Mouse (Mus musculus) cerebellum, postnatal 4 days (tissue): ENCODE data around the gene S1pr1.

Experiments
- DNase-seq, 2 experiments: peaks; one replicate each; pipeline ENCODE4 v3.0.0; 2022; ENCODE audit warnings: low spot score in 2 of 2, mixed read lengths in 1 of 2

The S1pr1 gene

DNA sequence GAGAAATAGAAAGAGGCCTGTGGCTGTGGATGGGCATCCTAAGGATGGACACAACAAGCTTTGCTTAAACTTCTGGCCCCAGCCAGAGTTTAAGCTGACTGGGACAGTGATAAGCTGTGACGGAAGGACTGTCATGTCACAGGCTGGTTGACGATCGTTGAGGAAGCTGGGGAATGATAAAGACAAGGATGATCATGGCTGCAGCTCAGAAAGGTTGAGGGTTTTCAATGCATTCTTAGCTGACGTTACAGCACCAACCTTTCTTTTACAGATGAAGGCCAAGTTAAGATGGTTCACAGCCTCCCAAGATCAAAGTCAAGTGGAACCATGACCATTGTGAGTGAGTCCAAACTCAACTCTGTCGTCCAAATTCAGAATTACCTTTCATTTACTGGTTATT is 40.2 kb downstream of the S1pr1 start:
- no peak for DNase-seq

DNA sequence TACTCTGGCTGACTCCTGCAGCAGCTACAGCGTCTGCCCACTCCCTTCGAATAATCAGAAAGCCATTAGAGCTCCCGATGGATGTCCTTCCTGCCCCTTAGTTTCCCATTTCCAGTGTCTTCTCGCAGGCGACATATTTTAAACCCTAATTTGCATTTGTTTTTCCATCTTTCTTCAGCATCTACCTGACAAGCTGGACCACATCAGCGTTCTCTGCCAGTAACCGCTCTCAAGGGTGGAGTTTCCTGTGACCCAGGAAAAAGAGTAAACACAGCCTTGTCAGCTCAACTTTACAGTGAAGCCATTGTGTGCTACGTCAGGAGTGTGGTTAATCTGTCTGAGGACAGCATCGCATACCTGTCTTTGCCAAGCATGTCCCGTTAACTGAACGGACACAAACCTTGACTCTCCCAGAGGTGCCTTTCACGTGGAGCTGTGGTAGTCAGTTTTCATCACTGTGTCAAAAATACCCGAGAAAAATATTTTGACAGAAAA is 41.2 kb downstream of the S1pr1 start:
- no peak for DNase-seq

DNA sequence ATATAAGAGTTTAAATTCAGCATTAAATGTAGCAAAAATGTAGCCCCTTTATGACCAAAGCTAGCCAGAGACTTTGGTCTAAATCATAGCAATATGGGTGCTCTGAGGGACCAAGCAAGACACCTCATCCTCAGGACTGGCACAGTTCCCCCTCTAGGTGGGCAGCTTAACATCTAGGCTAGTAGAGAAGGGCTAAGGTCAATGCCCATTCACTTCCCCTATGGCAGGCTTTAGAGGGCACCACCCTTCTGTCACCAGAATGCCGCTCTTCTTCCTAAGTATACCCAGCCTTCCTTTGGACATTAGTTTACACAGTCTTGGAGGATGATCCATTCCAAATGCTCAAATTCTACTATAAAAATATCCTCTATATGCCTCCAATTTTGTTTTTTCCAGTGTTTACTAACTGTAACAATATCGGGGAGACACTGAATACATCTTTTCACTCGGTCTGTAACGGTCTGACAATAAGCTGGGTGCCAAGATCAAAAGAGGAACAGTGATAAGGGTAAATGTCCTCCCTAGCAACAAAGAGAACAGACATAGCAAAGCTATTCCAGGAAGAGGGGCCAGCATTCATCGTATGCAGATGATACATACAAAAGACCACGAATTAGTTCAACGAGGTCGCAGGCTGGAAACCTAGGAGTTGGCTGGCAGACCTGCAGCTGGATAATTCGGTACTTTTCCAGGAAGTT is 41.8 kb downstream of the S1pr1 start:
- DNase-seq, result no peak

DNA sequence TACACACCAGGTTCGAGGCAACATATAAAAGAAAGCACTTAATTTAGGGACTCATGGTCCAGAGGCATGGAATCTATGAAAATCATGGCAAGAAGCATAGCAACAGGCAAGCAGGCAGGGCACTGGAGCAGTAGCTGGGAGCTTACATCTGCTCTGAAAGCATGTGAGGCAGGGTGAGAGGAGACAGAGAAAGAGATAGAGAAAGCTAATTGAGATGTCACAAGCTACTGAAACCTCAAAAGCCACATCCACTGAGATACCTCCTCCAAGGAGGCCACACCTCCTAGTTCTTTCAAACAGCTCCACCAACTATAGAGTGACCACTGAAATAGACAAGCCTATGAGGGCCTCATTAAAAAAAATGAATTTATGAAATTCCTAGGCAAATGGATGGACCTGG is 45.6 kb downstream of the S1pr1 start:
- DNase-seq, result no peak

DNA sequence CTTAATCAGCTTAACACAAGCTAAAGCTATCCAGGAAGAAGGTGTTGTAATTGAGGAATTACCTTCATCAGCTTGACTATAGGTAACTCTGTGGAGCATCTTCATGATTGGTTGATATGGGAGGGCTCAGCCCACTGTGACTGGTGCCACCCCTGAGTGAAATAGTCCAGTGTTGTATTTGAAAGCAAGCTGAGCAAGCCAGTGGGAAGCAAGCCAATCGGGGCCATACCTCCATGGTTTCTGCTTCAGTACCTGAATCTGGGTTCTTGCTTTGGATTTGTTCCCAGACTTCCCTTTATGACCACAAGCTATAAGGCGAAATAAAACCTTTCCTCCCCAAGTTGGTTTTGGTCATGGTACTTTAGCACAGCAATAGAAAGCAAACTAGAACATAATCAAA is 47.7 kb downstream of the S1pr1 start:
- no peak for DNase-seq

DNA sequence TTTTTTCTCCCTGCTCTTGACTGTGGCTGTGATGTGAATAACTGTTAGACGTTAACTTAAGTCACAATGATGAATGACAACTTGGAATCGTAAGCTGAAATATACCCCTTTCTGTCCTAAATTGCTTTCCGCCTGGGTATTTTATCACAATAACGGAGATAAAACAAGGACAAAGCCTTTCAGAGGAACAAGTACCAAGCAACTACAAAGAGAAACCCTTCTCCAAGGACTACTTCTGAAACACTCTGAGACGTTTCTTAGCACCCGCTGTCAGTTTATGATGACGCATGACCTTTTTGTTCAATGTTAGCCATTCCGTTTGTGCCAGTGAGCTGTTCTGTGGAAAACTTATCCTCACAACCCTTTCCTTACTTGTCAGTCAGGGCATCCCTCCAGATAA is 48.3 kb downstream of the S1pr1 start:
- DNase-seq, result no peak

DNA sequence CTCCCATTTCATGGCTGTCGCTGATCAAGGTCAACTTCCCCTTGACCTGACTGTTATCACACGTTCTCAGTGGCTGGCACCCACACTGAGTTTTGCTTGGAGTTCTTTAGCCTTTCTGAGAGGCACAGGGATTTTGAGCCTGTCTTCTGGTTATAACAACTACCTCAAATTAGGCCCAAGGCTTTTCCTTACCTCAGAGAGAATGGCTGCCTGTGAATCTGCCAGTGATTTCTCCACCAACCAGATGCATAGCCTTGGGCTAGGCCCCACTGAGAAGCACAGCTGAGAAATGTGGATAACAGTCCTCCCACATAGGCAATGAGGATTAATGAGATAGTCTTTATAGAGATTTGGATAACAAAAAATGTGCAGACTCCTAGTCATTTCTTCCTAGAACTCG is 50.4 kb downstream of the S1pr1 start:
- no peak for DNase-seq

DNA sequence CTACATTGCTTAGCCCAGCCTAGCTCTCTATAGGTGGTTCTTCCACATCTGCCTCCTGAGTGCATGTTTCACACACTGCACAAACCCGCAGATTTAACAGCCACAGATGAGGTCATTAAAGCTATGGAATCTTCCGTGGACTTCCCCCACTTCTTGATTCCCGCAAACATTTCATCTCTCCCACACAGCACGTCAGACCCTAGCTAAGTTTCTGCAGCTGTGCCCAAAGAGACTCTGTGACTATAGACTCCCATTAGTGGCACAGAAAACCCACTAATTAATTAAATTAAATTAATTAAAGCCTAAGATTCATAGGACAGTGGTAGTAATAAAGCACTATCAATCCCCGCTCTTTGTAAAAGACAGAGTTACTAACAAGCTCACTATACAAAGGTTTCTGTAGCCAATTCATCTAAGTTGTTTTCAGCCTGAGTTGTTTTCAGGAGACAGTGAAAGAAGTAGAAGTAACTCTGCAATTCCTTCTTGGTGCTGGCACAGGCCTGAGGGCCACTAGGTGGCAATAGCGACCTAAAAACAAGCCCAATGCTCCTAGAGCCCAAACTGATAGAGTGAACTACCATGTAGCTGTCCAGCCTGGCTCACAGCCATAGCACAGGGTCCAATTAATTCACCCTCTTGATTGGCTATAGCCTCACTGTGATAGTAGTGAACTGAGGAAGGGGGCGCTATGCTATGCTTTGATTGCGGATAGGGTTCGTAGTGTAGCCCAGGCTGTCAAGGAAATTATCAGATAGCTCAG is 54.0 kb downstream of the S1pr1 start:
- DNase-seq, result peak; percentile 49 to 73
